Mouse (Mus musculus): ENCODE results near the gene Pim1. TPM values are rescaled to one million over a fixed set of nuclear protein-coding genes. Genes with fewer than 3 reads are reported as not detected.

Gene Pim1
- 49.9 and 62.4 TPM in 2 replicates for polyA plus RNA-seq (2012; rRNA removed)

GRCm38 (mm10) chr17:29490713-29491581, at the start of gene Pim1:
Gene Pim1, plus strand, starts transcription at chr17:29490753.

Other genes with a start within 250 kb of the Pim1 start
- gene Ppil1, start 226.6 kb upstream of the Pim1 start, polyA plus RNA-seq (2012; rRNA removed): 47.6 and 52.1 TPM in 2 replicates
- gene BC004004, start 222.0 kb upstream of the Pim1 start, polyA plus RNA-seq (2012; rRNA removed): 23.4 and 29.6 TPM in 2 replicates
- 0.72 and 0.88 TPM in 2 replicates for gene Pi16, start 173.1 kb upstream of the Pim1 start, polyA plus RNA-seq (2012; rRNA removed)
- gene Mtch1, start 142.8 kb upstream of the Pim1 start, polyA plus RNA-seq (2012; rRNA removed): 60.8 and 65.9 TPM in 2 replicates
- gene Fgd2, start 129.8 kb upstream of the Pim1 start, polyA plus RNA-seq (2012; rRNA removed): 6.7 and 8.7 TPM in 2 replicates
- gene Gm17657, start 58.9 kb downstream of the Pim1 start, polyA plus RNA-seq (2012; rRNA removed): not detected in 2 replicates
- 3.1 and 3.6 TPM in 2 replicates for gene Tbc1d22b, start 59.0 kb downstream of the Pim1 start, polyA plus RNA-seq (2012; rRNA removed)
- gene Tmem217, start 61.6 kb downstream of the Pim1 start, polyA plus RNA-seq (2012; rRNA removed): 0.05 TPM in 1 of 2 replicates, not detected in the other
- 26.9 and 27.1 TPM in 2 replicates for gene Rnf8, start 124.0 kb downstream of the Pim1 start, polyA plus RNA-seq (2012; rRNA removed)
- gene Gm28043, start 124.1 kb downstream of the Pim1 start, polyA plus RNA-seq (2012; rRNA removed): 1.8 and 2.0 TPM in 2 replicates
- gene Cmtr1, start 169.8 kb downstream of the Pim1 start, polyA plus RNA-seq (2012; rRNA removed): 15.7 and 18.2 TPM in 2 replicates
- 7.8 and 8.3 TPM in 2 replicates for gene Ccdc167, start 226.3 kb downstream of the Pim1 start, polyA plus RNA-seq (2012; rRNA removed)